Mouse (Mus musculus): ENCODE results near the gene Mapk8ip1.
A peak's percentile ranks its signal among the peaks of the same experiment; 100 is the strongest.

The Mapk8ip1 gene

DNA sequence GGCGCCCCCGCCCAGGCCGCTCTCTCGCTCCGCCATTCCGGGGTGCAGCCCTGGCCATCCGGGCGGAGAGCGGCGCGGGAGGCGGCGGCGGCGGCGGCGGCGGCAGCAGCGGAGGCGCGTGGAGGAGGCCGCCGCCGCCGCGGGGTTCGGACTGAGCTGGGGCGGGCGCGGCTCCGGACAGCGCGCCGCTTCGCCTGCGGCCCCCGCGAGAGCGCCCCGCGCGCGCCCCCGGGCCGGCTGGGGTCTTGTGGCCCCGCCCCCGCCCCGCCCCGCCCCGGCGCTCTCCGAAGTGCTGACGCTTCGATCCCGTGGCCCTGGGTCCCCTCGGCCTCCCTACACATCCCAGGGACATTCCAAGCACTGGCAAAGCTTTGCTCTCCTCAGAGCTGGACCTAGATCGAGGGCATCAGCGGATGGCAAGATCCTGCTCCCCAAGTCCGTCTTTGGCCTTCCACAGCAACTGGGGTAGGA lies at the start of gene Mapk8ip1:
Mapk8ip1 (minus strand) TSS at position 173 of the 471 bp plus-strand sequence.
- DNase-seq (ENCODE audit: low read depth, low spot score): no peak

DNA sequence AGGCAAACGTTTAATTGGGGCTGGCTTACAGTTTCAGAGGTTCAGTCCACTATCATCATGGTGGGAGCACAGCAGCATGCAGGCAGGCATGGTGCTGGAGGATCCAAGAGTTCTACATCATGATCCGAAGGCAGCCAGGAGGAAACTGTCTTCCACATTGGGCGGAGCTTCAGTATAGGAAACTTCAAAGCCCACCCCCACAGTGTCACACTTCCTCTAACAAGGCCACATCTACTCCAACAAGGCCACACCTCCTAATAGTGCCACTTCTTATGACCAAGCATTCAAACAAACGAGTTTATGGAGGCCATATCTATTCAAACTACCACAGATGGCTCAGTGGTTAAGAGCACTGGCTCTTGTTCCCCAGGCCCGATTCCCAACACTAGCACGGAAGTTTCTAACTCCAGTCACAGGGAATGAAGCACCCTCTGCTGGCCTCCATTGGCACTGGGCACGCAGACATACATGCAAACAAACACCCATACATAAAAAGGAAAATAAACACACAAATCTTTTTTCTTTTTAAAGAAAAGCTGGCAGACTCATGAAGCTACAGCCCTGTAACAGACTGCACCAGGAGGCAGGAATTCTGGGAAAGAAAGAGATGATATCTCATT lies 46.2 kb upstream of the Mapk8ip1 start:
- DNase-seq (ENCODE audit: low read depth, low spot score): no peak

DNA sequence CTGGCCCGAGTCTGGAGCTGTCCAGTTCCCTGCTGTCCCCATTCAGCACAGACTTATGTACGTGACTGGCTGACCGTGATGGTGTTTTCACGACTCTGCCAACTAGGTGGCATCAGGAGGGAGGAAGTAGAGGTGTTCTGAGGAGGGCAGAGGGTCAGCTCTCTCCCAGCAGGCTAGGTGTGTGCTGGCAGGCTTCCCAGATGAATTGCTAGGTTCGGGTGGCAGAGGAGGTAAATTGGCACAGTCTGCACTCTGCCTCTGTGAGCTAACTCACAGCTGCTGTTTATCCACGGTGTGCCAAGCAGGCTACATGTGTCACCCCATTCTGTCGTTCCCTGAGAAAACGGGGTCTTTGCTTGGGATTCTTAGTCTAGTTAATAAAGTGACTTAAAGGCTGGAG lies 45.6 kb upstream of the Mapk8ip1 start:
- DNase-seq (ENCODE audit: low read depth, low spot score): no peak

DNA sequence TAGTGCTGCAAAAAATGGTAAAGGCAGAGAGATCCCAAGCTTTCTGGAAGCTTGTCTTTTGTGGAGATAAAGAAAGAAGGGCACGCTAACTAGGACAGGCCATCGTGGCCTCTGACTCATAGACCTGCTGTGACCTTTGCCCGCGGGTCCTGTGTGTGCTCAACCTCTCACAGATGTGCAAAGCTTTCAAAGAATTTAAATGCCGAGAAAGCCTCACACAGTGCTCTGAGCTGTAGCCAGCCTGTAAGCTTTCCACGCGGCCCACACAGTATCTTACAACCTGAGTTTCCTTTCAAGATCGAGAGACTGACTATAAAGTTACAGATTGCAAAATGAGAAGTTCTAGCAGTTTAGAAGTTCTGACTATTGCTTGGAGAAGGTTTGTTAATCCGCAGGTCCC lies 44.8 kb upstream of the Mapk8ip1 start:
- DNase-seq (ENCODE audit: low read depth, low spot score): no peak

DNA sequence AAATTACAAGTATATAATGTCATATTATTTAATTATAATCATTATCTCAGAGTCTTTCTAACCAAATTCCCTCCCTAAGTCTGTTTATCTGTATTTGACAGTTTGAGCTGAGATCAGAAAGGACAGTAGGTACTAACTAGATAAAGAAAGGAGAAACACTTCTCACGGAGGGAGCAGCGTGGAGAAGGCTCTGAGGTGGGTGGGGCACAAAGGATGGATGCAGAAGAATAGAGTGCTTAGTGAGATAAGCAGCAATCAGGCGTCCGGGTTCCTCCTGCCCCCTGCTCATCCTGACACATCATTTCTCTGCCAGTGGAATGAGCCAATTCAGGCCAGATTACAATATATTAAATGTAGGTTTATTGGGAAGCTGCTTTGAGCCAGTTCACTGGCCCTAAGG lies 43.3 kb upstream of the Mapk8ip1 start:
- DNase-seq (ENCODE audit: low read depth, low spot score): no peak

DNA sequence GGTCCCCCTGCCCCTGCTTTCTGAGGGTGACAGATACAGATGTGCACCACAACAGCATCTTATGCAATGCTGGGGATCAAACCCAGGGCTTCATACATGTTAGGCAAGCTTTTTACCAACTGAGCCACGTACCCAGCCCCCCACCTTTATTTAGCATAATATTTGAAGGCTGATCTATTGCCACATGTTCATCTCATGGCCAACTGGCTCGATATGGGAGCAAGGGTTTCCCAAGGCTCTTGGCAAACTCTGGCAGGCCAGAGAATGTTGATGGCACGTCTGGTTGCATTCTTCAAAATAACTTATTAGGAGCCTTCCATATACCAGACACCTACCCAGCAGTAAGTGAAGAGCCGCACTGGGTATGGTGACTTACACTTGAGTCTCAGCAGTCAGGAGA lies 42.2 kb upstream of the Mapk8ip1 start:
- no peak for DNase-seq (ENCODE audit: low read depth, low spot score)

DNA sequence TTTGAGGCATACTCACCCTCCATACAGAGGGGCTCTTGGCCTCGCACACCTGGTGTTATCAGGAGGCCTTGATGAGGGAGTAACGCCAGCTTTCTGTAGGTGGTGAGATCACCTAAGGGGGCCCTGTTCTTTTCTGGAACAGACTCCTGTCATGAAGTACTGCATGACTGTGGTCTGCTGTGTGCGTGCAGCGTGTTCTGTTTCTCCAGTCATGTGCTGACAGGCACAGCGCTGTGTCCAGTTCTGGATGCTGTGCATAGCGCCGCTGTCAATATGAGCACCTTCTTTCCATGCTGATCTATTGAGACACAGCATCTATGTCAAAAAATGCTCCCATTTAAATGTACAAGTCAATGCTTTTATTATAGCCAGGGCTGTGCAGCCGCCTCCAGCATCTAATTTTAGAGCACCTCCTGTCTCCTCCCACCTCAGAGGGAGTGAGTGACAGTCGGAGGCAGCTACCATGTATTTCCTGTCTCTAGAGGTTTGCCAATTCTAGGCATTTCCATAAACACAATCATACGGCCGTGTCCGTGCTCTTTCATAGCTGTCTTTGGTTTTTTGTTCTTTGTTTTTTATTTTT lies 41.4 kb upstream of the Mapk8ip1 start:
- peak; percentile 47 for DNase-seq (ENCODE audit: low read depth, low spot score)

DNA sequence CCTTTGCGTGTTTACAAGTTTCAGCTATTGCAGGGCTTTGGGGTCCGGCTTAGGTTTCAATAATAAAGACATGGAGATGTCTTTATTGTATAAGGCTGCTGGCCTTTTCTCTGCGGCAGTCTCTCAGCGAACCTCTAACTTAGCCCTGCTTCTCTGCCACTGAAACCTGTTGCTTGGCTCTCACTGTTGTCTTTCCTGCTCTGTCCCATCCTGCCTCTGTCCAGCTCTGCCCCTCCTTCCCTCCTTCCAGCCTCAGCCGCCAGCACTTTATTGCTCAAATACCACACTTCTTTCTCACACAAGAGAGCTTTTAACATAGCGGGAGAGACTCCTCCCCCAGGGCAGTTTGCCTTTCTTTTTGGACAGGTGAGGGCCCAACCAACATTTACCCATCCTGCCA lies 39.4 kb upstream of the Mapk8ip1 start:
- no peak for DNase-seq (ENCODE audit: low read depth, low spot score)

DNA sequence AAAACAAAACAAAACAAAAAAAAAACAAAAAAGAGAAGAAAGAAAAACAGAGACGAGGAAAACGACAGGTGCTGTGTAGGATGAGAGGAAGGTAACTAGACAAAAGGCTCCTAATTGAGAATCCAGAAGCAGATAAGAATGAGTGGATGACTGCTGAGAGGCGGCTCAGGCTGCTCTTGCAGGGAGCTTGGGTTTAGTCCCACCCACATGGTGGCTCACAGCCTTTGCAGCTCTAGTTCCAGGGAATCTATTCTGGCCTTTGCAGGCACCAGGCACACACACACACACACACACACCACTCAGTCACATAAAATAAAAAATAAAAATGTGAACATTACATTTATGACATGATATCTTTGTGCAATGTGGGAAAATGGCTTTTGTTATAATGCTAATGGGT lies 37.5 kb upstream of the Mapk8ip1 start:
- no peak for DNase-seq (ENCODE audit: low read depth, low spot score)

DNA sequence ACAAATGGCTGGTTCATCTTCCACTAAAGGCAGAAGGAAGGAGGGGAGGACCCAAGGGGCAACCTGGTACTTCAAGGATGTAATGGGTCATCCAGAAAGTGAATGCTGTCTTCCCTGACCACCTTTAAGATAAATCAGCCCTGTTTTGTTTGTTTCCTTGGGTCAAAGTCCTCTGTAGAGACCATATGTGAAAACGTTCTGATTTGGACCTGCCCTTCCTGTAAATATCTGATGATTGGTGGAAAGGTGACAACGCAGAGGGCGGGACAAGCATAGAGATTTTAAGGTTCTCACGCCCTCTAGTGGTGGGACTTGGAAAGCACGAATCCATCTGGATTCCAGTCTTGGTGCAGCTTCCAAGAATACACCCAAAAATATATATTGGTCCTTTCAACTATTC lies 36.8 kb upstream of the Mapk8ip1 start:
- DNase-seq (ENCODE audit: low read depth, low spot score): peak; percentile 80

DNA sequence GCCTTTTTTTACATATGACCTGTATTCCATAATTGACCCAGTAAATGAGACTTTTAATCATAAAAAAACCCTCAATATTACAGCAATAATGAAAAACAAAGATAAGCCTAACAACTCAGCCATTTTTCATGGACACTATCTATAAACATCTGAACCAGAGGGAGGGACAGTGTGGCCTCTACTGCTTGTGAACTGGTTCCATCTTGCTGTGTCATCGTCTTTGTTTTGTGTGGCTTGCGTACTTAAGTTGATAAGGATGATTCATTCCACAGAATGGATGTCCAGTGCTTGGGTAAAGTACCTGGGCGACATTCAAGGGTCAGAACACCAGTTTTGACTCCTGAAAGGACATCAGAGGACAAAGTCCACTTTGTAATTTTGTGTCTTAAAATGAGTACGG lies 36.3 kb upstream of the Mapk8ip1 start:
- DNase-seq (ENCODE audit: low read depth, low spot score): no peak

DNA sequence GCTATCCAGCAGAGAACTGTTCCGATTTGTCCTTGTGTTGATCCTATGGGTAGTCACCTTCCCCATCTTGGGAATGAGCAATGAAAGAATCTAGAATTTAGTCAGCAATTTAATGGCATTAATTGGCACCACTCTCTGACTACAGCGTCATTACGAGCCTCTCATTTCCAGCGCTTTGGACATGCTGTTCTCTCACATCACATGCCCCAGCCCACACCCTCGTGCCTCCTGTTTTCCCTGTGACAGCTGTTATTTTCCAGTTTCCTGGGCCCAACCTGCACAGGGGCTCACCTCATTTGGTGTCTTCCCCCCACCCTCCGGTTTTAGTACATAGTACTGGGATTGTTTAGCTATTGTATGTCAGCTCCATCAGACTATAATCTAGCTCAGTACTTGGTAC lies 34.0 kb upstream of the Mapk8ip1 start:
- DNase-seq (ENCODE audit: low read depth, low spot score): no peak

DNA sequence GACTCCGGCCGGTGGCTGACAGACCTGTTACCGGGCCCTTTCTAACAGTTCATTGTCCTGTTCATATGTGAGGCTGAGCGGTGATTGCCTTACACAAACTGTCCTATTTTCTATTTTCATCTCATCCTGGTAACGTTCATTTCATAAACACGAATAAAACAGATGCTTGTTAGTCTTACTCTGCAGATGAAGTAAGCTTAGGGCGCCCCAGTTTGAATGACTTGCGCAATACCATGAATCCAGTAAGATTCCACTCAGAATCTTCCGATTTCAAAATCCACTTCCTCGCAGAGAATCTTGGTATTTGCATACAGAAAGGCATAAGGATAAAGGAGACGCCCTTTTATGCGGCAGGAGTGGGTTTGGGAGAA lies 33.3 kb upstream of the Mapk8ip1 start:
- DNase-seq (ENCODE audit: low read depth, low spot score): no peak

DNA sequence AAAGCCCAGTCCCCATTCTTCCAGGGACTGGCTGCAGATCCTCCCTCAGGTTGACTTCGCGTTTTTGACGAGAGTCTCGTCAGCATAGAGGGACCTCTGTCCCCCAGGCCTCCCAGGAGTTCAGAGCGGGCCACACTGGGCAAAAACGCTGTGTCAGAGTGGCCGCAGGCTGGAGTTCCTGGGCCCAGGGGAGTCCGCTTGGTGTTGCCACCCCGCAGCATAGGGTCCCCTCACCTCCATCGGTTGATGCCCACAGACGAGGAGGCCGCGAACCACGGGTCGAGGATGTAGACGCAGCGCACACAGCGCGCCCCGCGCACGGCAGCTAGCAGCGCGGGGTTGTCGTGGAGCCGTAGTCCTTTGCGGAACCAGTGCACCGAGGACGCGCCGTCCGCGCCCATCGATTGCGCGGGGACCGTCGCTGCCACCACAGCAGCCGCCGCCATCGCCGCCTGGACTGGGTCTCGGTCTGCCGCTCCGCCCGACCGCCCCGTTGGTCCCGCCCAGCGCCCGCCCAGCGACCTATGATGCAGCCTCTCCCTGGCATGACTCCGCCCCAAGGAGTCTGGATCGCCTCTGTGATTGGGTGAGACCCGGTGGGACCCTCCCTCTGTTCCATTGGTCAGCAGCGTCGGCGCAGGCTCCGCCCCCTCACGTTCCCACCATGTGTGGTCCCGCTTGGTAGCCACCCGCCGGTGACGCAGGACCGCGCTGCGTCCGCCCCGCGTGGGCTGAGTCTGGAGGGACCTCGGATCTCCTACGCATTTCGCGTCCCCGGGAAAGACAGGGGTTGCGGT lies 32.7 kb upstream of the Mapk8ip1 start, which contains the start of gene Cry2:
Cry2 (minus strand) TSS at position 466 of the 797 bp plus-strand sequence.
- peak; percentile 97 for DNase-seq (ENCODE audit: low read depth, low spot score)

DNA sequence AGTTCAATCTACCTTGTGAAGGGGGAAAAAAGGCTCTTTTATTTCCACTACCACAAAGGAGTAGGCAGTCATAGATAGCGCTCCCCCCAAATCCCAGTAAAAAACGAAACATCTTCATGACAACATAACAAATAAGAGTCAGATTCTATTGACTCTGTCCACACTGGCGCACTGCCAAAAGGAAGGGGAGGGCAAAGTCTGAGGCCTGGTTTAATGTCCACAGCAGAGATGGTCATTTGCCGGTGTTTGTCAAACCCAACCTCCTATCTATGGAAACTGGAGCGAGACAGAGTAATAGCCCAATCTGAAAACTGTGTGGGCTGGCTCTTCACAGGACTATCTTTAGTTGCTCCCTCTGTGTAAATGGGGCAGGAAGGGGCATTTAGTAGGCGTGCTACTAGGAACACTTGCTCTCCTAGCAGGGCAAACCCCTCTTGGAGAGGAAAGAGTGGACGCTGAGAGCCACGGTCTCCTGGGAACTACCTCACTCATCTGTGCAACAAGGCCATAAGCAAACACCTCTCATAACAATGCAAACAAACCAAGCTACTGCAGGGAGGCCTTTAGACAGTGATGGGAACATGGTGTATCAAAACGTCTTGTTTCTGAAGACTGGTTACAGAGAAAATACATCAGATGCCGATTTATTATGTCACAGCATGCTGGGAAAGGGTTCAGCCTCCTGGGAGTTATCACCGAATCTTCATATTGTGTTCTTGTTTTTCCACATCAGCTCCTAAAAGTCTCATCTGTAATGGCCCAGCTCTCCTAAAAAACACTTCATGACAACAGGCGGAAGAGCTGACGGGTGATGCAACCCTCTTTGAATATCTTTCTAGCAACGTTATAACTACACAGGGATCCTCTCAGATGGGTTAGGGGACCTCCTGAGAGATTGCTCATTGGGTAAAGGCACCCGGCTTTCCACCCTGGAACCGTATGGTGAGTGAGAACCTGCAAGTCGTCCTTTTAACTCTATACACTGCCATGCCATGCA lies 31.5 kb upstream of the Mapk8ip1 start:
- DNase-seq (ENCODE audit: low read depth, low spot score): no peak

DNA sequence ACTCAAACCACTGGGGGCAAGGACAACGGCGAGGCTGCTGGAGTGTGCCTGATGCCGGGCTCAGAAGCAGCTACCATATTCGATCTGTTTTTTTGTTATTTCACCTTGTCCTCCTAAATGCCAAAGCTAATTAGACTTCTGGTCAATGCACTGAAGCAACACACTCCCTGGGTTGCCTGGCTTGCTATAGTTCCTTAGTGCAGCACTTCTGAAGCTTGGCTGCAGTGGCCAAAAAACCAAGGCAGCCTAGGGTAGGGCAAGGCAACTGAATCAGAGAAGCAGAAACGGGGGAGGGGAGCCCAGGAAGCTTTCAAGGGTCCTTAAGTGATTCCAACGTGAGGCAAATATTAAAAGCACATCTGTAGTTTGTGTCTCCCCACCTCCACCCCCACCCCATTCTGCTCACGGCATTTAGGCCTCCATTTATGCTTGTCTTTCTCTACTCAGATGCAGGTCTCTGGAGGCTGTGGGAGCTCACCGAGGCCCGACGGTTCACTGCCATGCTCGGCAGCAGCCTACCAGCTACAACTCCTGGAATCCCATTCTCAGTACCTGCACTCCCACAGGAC lies 30.6 kb upstream of the Mapk8ip1 start:
- DNase-seq (ENCODE audit: low read depth, low spot score): no peak

DNA sequence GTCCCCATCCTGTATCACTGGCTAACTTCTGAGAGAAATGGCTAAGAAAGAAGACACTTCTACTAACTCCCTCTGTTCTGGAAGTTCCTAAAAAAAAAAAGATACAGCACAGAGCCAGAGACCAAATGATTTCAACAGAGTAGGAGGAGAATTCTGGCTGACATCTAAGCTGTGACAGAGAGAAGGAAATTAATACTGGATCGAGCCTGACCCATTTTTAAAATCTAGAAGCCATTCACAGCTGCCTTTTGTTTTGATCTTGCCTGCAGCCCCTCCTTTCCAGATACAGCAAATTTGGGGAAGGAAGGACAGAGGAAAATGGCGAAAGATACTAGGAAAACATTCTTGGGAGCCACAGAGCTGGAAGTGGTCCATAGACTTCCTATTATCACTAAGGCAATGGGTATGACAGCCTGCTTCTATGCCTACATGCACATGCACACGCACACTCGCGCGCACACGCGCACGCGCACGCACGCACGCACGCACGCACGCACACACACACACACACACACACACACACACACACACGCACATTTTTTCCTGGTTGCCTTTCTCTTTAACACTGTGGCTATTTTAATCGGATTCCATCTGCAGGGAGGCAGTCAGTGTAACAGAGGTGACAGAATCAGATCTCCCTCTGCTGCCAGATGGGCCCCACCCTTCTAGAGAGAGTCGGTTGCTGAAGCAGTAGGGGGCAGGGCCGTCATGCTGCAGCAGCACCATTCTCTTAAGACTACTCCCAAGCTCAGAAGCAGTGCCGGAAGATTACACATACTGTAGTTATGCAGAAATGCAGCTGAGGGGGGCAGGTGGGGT lies 29.9 kb upstream of the Mapk8ip1 start:
- DNase-seq (ENCODE audit: low read depth, low spot score): no peak

DNA sequence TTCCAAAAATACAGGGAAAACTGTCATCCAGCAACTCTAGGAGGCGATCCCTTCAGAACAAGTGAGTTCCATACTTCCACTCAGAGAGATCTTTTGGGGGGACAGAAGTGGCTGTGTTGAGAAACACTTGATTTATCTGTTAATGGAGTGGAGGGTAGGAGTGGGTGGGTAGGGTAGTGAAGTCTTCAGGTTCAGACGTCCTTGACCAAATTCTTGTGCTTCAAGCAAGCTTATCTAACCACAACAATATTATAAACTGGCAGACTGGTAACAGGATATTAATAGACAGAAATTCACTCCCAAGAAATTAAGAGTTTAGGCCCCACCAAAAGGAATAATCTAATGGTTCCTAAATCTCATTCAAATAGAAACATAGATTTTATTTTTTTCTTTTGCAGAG lies 29.0 kb upstream of the Mapk8ip1 start:
- no peak for DNase-seq (ENCODE audit: low read depth, low spot score)

DNA sequence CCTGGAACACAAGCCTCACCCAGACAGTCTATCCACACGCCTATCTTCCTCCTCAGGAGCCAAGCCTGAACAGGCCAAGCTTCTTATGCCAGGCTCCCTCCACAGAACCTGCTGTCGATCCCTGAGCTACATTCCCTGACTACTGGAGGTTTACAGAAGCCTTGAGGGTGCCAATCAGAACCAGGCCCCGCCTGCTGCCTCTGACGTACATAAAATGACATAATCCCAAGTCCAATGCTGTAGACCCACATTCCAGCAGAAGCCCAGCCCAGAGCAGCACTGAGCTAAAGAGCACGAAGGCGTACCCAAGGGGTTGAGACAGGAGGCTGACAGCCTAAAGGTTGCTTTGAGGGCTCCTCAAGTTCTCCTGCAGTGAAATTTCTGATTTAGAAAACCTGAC lies 26.8 kb upstream of the Mapk8ip1 start:
- no peak for DNase-seq (ENCODE audit: low read depth, low spot score)

DNA sequence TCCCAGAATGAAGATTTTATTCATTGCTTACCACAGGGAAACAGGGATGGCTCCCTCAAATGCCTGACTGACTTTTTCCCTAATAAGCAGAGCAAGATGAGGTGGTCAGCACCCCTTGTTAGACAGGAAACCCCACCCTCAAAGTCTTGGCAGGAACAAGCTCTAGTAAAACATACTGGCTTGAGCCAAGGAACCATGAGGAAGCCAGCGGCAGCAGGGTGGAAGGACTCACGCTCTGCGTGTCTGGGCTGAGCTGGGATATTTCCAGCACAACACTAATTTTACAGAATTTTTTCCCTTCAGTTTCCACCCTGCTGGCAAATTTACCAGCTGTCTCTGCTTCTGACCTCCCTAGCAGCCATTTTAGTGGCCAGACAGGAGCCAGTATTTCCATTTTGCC lies 25.4 kb upstream of the Mapk8ip1 start:
- DNase-seq (ENCODE audit: low read depth, low spot score): no peak

Measured in CD4-positive helper T cell, adult 2 months (primary cell).